Mouse (Mus musculus): Measurements from ENCODE around the gene Ddx6.

GRCm38 (mm10) chr9:44587262-44588160, 17.2 kb upstream of the Ddx6 start:
- TF ChIP-seq POLR2A (IDR thresholded peaks at IDR 0.05; ENCODE audit: low read depth, low read length) (no peak), CTCF (IDR thresholded peaks at IDR 0.05; ENCODE audit: extremely low read depth, insufficient read length, insufficient replicate concordance, low read depth, low read length) (no peak)
